Mouse (Mus musculus): ENCODE results near the gene Thumpd3. TPM values are rescaled to one million over a fixed set of nuclear protein-coding genes. Genes with fewer than 3 reads are reported as not detected.

The Thumpd3 gene
- total RNA-seq (2023), result 10 to 100 TPM; 48.1 to 58.5 TPM

DNA sequence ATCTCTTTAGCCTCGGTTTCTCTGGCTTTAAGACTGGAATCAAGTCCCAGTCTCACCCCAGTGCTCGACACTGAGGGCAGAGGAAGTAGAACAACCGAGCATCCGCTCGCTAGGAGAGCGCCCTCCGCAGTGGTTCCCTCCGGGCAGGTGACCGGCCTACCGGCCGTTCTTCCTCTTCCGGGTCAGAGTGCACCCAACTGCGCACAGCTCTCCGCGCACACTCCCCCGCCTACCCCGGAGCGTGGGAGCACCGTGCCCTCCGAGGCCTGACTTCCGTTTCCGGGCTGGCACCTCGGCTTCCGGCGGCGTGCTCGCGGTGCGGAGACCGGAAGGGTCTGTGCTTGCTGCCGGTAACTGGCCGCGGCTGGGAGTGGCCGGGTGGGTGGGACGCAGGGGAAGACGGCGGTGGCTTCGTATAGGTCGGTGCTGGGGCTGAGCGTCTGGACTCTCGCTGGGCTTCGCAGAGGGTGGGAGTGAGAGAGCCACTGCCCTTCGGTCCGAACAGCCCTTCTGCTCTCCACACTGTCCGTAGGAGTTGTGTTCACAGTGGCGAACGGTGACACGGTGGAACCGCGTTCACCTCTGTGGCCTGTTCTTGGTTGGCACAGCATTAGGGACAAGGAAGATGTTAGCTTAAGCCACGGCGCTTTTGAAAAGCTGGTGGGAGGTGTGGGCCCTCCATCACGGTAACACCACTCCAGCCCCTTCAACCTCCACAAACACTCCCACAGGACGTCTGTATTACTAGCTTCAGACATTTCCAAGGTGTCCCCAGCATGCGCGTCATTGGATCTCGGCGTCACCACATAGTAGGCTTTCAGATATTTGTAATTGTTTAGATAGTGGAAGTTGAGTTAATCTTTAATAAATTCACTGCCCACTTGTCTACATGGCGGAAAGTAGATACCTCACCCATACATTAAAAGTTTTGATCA lies at the start of gene Thumpd3:
Gene Thumpd3, plus strand, starts transcription at position 185 of the 935 bp plus-strand sequence.

DNA sequence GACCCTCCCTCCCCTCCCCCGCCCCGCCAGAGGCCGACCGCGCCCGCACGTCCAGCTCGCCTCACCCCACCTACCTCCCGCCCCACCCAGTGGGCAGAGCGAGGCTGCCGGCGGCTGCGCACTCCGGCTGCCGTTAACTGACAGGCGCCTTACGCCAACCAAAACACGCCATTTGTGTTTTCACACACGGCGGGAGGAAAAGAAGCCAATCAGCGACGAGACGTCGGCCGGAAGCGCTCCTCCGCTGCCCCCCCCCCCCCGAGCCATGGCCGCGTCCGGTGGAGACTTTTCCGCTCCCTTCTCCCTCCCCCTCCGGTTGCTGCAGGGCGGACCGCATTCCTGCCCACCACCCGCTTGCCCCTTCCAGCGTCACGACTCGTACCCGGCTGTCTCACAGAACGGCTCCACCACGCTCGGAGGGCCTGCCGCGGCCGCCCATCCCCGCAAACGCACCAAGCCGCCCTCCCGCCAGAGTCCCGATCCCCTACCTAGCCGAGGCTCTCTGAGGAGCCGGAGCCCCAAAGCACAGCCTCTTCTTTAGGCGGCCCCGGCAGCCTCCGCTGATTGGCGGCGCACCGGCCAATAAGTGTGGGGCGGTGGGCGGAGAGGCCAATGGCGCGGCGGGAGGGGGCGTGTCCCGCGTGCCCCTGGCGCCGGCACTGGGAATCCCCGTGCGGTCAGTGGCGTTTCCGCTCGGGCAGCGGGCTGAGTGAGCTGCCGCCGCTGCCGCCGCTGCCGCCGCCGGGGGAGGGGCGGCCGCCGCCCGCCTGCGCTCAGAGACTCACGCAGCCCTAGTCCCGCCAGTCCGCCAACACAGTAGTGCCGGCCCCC lies 30.9 kb downstream of the Thumpd3 start, which contains the start of gene Setd5:
Gene Setd5, plus strand, starts transcription at position 680 of the 831 bp plus-strand sequence.

Other genes starting within 250 kb of the Thumpd3 start
- gene Srgap3, start 99.0 kb upstream of the Thumpd3 start, total RNA-seq (2023), result 1 to 10 TPM; 2.7 to 4.2 TPM
- gene Setd5, start 31.1 kb downstream of the Thumpd3 start, total RNA-seq (2023), result 100 to 1,000 TPM; 132 to 140 TPM
- 1 to 10 TPM; 1.0 to 2.2 TPM for gene Lhfpl4, start 149.2 kb downstream of the Thumpd3 start, total RNA-seq (2023)
- gene Mtmr14, start 191.6 kb downstream of the Thumpd3 start, total RNA-seq (2023), result 10 to 100 TPM; 34.7 to 44.1 TPM
- 1 to 10 TPM; 3.3 to 4.3 TPM for gene Cpne9, start 236.1 kb downstream of the Thumpd3 start, total RNA-seq (2023)